Mouse (Mus musculus) heart, adult 9 months (tissue): ENCODE measurements around the gene AI837181.
"Not testable (repeated sequence)": the region's sequence is repeated elsewhere in the genome, so short reads cannot be mapped to it uniquely, and the experiment has no call there.

ENCODE experiments used
- DNase-seq, 2 experiments: peaks; one replicate each; pipeline ENCODE4 v3.0.0; 2022; ENCODE audit warnings: low spot score in 2 of 2

Gene AI837181

GRCm38 (mm10) chr19:5424782-5425741 lies at the start of gene AI837181, which contains the start of gene Drap1:
AI837181 (plus strand) TSS chr19:5425144.
Drap1 (minus strand) TSS chr19:5424979.
- peak; percentile 88 to 92 for DNase-seq

GRCm38 (mm10) chr19:5377446-5377845 lies 47.5 kb upstream of the AI837181 start:
- no peak for DNase-seq

DNA sequence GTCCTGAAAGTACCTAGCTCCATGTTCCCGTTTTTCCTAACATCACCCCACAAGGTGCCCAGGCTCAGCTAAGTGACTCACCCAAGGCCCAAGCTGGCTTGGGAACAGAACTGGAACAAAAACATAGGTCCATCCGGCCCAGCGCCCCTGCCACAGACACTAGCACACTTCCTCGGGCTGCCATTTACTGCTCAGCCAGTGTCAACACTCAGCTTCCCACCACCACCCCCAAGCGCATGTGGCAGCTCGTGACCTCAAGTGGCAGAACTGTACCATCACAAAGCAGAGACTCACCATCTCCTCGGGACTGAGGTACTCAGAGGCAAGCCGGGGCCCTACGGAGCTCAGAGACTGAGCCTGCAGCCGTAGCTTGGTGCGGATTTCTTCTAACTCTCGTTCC lies 41.6 kb upstream of the AI837181 start:
- DNase-seq, result no peak

DNA sequence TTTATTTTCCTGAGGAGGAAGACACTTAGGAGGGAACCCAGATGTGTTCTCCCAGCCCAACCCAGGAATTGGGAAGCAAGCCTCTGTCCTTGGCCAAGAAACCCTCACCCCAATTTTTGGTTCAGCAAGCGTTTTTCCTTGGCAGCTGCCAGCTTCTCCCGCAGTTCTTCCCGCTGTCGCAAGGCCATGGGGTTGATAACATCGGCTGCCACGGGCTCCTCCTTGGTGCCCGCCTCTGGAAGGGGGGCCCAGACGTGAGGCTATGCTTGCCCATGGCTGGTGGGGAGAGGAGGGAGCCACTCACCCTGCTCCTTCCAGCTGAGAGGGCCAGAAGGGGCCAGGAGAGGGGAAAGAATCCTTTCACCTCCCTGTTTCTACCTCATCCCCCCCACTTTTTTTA lies 40.2 kb upstream of the AI837181 start:
- DNase-seq, result no peak

DNA sequence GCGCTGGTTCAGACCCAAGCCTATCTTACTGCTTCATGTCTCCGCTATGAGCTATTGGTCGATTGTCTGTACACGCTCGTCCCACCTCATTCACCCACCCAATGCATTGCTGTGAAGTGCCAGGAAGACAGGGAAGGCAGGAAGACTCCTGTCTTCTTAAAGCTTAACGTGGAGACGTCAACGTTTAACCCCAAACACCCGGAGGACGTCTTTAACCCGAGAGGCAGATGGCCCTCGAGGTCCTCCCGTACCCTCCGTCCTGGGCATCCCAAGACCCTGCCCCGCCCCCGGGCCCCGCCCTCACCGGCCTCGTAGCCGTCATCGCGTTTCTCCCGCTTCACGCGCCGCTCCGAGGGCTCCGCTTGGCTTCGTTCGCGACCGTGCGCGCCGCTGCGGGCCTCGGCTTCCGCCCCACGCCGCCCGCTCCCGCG lies 36.9 kb upstream of the AI837181 start:
- no peak for DNase-seq

DNA sequence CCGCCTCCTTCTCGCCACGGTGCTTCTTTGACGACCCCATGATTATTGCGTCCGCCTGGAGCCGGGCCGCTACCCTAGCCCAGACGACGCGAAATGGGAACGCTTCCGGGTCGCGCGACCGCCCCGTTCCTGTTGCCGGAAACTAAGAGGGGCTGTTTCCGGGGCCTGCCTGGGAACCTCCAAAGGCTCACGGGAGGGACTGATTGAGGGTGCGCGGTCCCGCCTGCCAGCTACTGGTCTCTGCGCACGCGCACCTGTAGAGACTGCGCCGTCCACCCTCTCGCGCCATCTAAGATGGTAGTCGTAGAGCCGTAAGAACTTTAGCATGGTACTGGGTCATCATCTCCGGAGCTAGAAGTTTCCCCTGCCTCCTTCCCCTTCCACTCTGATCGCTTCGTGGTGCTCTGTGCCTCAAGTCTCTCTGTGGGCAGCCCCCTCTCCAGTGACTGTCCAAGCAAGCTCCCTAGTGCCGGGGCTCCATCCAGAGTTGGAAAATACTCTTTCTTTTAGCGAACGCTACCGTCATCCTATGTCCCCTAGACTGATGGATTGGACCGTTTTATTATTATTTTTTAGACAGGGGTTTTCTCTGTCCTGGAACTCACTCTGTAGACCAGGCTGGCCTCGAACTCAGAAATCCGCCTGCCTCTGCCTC lies 36.2 kb upstream of the AI837181 start, which contains the start of gene Sart1:
Gene Sart1, minus strand, starts transcription at position 116 of the 655 bp plus-strand sequence.
- peak; percentile 96 to 98 for DNase-seq

GRCm38 (mm10) chr19:5389647-5390046 lies 35.3 kb upstream of the AI837181 start:
- peak; percentile 35 to 44 for DNase-seq

- DNase-seq, result no peak
Measured at GRCm38 (mm10) chr19:5390416-5390815, 34.5 kb upstream of the AI837181 start.

DNA sequence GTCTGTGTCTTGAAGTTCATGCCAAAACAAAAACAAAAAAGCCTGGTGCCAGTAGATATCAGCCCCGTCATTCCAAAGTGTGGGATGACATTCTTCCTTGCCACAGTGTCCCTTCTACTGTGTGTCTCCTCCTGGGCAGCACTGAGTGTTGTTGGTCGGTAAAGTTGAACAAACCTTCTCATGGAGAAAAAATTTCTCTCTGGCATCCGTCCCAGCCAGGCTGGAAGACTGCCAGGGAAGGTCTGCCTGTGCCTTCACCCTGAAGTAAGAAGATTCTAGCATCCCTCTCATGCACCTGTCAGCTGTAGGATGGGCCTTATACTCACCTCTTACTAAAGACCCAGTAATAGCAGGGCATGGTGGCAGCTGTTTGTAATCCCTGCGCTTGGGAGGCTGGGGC lies 32.1 kb upstream of the AI837181 start:
- peak in 1 of 2 experiments; percentile 51 for DNase-seq

DNA sequence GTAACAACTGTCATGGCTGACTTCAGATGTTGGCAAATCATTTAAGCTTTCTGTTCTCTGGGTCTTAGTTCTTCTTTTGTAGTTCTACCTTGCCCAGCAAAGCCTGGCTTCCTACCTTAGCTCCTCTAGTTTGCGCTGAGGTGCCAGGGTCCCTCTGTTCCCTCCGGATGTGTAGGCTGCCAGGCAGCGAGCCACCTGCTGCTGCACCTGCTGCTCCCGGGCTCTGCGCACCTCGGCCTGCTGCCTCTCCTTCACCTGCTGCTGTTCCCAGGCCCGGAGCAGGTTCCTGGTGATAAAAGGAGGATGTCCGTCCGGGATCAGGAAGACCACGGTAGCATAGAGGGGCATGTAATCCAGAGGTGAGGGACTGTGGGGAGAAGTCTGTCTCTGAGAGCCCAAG lies 30.8 kb upstream of the AI837181 start:
- DNase-seq, result no peak

DNA sequence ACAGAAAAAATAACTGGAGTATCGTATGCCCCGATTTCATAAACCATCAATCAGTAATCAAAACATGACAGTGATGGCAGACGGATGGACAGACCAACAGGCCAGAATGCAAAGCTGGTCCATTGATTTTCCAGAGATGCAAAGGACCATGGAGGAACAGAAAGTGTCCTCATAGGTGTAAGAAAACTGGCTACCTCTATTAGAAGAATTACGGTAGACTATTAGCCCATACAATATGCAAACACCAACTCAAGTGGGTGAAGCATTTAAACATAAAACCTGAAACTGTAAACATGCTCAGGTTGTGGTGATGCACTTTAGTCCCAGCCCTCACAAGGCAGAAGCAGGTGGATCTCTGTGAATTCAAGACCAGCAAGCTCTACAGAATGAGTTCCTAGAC lies 29.6 kb upstream of the AI837181 start:
- DNase-seq, result no peak

GRCm38 (mm10) chr19:5401073-5401472 lies 23.9 kb upstream of the AI837181 start:
- DNase-seq, result not testable (repeated sequence)

- DNase-seq, result no peak
Measured at GRCm38 (mm10) chr19:5402293-5402692, 22.7 kb upstream of the AI837181 start, which contains the start of gene Tsga10ip. Tsga10ip (minus strand) TSS chr19:5402526.

DNA sequence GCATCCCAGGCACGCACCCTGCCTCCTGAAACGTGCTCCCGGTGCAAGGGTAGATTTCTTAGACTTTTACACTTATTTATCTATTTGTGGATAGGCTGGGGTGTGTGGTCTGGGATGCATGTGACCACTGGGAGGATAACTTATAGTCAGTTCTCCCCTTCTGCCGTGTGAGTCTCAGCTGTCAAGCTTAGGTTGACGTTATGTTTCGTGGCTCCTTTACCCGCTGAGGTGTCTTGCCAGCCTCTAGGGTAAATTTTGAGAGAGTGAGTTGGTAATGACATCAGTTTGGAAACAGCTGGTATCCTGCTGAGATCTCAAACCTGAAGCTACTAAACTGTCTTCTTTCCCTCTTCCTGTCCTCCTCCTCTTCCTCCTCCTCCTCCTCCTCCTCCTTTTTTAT lies 19.0 kb upstream of the AI837181 start:
- DNase-seq, result no peak

DNA sequence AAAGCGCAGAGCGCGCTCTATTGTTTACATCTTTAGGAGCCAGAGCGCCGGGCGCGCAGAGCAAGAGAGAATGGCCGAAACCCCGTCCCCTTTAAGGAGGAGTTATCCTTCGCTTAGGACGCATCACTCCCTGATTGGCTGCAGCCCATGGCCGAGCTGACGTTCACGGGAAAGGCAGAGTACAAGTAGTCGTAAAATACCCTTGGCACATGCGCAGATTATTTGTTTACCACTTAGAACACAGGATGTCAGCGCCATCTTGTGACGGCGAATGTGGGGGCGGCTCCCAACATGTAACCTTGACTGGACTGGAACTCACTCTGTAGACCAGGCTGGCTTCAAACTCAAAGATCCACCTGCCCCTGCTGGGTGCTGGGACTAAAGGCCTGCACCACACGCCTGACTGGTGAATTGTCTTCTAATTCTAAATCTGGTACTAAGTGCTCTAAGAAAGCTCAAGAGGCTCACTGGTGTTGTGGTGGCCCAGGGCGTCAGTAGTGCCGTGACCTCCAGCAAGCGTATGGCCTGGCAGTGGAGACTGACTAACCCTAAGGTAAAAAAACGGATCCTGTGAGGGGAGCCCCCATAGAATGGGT lies 18.3 kb upstream of the AI837181 start:
- DNase-seq, result peak; percentile 66 to 73

- peak in 1 of 2 experiments; percentile 77 for DNase-seq
Measured at GRCm38 (mm10) chr19:5407133-5407532, 17.8 kb upstream of the AI837181 start.

DNA sequence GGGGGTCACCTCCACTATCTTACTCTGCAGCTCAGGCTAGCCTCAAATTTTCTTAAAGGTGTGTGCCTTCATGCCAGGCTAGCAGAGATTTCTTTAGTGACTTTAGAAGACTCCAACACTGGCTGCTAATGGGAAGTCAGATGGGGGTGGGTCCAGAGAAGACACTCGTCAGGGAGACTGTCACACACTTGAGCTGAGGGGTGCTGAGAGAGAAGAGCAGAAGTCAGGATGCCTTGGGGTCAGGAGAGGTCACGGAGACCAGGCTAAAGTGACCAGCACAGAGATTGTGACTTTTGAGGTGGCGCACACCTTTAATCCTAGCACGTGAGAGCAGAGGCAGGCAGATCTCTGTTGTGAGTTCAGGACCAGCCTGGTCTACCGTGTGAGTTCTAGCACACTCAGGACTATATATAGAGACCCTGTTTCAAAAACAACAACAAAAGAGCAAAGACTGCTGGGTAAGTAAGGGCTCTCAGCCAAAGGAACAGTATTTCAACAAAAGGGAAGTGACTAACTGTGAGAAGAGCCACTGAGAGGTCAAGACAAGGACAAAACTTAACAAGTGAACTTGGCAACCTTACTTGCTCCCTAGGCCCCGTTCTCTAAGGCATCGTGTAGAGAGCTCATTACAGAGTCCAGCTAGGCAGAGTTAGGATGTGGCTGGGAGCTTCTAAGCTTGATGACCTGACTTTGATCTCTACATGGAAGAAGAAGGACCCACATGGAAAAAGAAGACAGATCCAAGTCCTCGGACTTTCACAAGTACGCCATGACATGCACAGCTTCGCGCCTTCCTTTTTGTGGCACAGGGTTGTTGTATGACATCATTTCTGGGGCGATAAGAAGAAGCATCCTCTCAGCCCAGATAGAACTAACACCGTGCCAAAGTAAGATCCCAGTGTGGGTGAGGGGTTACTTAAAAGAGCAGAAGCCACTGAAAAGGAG lies 16.6 kb upstream of the AI837181 start:
- peak; percentile 69 to 76 for DNase-seq

DNA sequence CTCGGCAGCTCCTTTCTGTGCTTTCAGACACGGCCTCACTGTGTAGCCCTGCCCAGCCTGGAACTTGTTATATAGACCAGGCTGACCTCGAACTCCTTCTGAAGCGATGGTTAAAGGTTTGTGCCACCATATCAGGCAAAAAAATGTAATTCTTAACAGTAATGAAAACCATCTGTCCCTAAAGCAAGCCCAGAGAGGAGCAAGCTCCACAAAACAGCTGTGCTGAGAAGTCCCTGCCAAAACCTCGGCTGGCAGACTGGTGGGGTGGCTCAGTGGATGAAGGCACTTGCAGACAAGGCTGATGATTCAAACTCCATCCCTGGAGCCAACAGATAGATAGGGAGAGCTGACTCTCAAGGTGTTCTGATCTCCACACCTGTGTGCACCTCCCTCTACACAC lies 15.9 kb upstream of the AI837181 start:
- DNase-seq, result peak; percentile 59 to 60

DNA sequence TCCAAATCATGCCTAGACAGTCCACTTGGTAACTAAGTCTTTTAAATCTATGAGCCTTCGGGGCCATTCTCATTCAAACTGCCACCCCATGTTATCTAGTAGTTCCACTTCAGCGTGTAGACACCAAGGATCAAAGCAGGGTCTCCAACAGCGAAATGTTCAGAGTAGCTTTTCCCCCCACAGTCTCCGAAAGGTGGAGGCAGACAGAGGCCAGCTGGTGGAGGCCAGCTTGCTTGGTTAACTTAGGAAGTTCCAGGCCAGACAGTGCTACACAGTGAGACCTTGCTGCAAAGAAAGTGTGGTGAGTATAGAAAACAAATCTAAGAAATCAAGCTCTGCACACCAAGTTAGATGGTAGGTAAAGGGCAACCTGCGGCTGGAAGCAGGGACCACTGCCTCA lies 14.3 kb upstream of the AI837181 start:
- DNase-seq, result no peak

DNA sequence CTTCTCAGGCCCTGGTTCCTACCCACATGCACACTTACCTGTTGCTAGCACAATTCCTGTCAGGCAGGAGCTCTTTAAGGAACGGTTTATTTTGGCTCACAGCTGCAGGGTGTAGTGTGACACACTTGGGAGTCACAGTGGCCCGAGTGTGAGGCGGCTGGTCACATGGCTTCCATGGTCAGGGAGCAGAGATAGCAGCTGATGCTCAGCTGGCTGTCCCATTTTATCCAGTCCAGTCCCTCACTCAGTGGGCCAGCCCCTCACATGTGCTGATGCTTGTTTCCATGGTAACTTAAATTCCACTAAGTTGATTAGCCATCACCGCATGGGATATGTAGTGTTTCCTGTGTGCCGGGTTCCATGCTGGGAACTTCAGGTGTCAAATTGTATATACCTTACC lies 13.0 kb upstream of the AI837181 start:
- DNase-seq, result peak; percentile 51 to 64

DNA sequence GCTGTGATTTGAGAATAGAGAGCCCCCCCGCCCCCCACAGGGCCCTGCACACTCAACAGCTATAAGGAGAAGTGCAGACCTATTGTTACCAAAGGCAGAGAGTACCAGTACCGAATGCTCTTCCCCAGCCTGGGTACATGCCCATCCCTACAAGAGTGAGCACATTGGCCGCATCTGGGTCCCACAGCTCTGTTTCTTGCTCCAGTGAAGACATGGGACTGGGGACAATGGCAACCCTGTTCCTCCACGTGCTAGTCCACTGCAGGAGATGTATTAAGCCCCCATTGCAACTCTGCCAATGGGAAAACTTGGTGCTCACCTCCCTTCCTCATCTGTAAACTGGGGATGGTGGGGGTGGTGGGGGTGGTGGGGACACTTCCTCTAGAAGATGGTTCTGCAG lies 11.1 kb upstream of the AI837181 start:
- no peak for DNase-seq
